Mouse (Mus musculus): ENCODE results near the gene Ctrc. TPM values are rescaled to one million over a fixed set of nuclear protein-coding genes. Genes with fewer than 3 reads are reported as not detected.

The Ctrc gene
- polyA plus RNA-seq, 1 experiment from 2014 or later = not detected

- H3K9ac ChIP-seq = peak overlapping the region; percentile 93
These were observed 29.4 kb upstream of the Ctrc start for GRCm38 (mm10) chr4:141875481-141876108.

GRCm38 (mm10) chr4:141874601-141875460 lies 28.7 kb upstream of the Ctrc start, which contains the start of gene Efhd2:
Gene Efhd2, minus strand, starts transcription at chr4:141874920.
- Histone ChIP-seq H3K27ac (ENCODE audit: poor library complexity, severe bottlenecking) (peak within 1 kb of the TSS; percentile 78), H3K36me3 (peaks cover 19% of the 10 kb centered on the region), H3K9ac (peak within 1 kb of the TSS; percentile 93), H3K4me2 (peak within 1 kb of the TSS; percentile 92), H3K27me3 (replicated peaks) (no peaks in the 10 kb centered on the region), H3K4me3 (peak within 1 kb of the TSS; percentile 86), H3K9me3 (replicated peaks) (no peaks in the 10 kb centered on the region), H3K4me1 (replicated peaks) (peaks cover 68% of the 10 kb centered on the region)
- WGBS = 2% methylated on average over 67 of the region's 73 CpGs
- peak; percentile 91 for ATAC-seq (ENCODE audit: insufficient number of reproducible peaks, low FRiP score)

More at GRCm38 (mm10) chr4:141875481-141876108, 29.4 kb upstream of the Ctrc start:
- Histone ChIP-seq H3K4me1 (replicated peaks) (peaks cover 65% of the 10 kb centered on the region), H3K27ac (ENCODE audit: poor library complexity, severe bottlenecking) (peak overlapping the region; percentile 78), H3K36me3 (peaks cover 11% of the 10 kb centered on the region), H3K9me3 (replicated peaks) (no peaks in the 10 kb centered on the region), H3K27me3 (replicated peaks) (no peaks in the 10 kb centered on the region), H3K4me3 (peak overlapping the region; percentile 86), H3K4me2 (peak overlapping the region; percentile 92)
- ATAC-seq (ENCODE audit: insufficient number of reproducible peaks, low FRiP score) = no peak
- WGBS = 7% methylated on average over 8 of the region's 8 CpGs

GRCm38 (mm10) chr4:141874111-141874600 lies 28.0 kb upstream of the Ctrc start:
- ATAC-seq (ENCODE audit: insufficient number of reproducible peaks, low FRiP score) = peak; percentile 6; the same call in 1 of the 2 replicates
- Histone ChIP-seq H3K4me2 (peak overlapping the region; percentile 92), H3K4me1 (replicated peaks) (peaks cover 68% of the 10 kb centered on the region), H3K9me3 (replicated peaks) (no peaks in the 10 kb centered on the region), H3K9ac (peak overlapping the region; percentile 93), H3K27ac (ENCODE audit: poor library complexity, severe bottlenecking) (peak overlapping the region; percentile 78), H3K36me3 (peaks cover 24% of the 10 kb centered on the region), H3K27me3 (replicated peaks) (no peaks in the 10 kb centered on the region), H3K4me3 (peak overlapping the region; percentile 86)
- 1% methylated on average over 19 of the region's 19 CpGs for WGBS

GRCm38 (mm10) chr4:141872977-141873376 lies 26.8 kb upstream of the Ctrc start:
- ATAC-seq (ENCODE audit: insufficient number of reproducible peaks, low FRiP score) = no peak
- H3K4me2 ChIP-seq = peak overlapping the region; percentile 92
- WGBS = 50% methylated on average over 9 of the region's 9 CpGs
- peak overlapping the region; percentile 93 for H3K9ac ChIP-seq
- peaks cover 72% of the 10 kb centered on the region for H3K4me1 ChIP-seq (replicated peaks)
- H3K27ac ChIP-seq (ENCODE audit: poor library complexity, severe bottlenecking) = no peak overlapping the region
- no peaks in the 10 kb centered on the region for H3K27me3 ChIP-seq (replicated peaks)
- H3K4me3 ChIP-seq = peak overlapping the region; percentile 86
- H3K9me3 ChIP-seq (replicated peaks) = no peaks in the 10 kb centered on the region
- H3K36me3 ChIP-seq = peaks cover 26% of the 10 kb centered on the region

- Histone ChIP-seq H3K9me3 (replicated peaks) (no peaks in the 10 kb centered on the region), H3K4me2 (peak overlapping the region; percentile 92), H3K4me1 (replicated peaks) (peaks cover 83% of the 10 kb centered on the region), H3K27me3 (replicated peaks) (no peaks in the 10 kb centered on the region), H3K4me3 (peak overlapping the region; percentile 86), H3K36me3 (peaks cover 26% of the 10 kb centered on the region), H3K9ac (peak overlapping the region; percentile 93), H3K27ac (ENCODE audit: poor library complexity, severe bottlenecking) (peak overlapping the region; percentile 63)
- ATAC-seq (ENCODE audit: insufficient number of reproducible peaks, low FRiP score) = no peak
- 33% methylated on average over 9 of the region's 9 CpGs for WGBS
These were observed 25.8 kb upstream of the Ctrc start for GRCm38 (mm10) chr4:141871909-141872308.

GRCm38 (mm10) chr4:141871333-141871725 lies 25.2 kb upstream of the Ctrc start:
- H3K36me3 ChIP-seq = peaks cover 26% of the 10 kb centered on the region
- no peak overlapping the region for H3K27ac ChIP-seq (ENCODE audit: poor library complexity, severe bottlenecking)
- H3K4me3 ChIP-seq = 0 out of 2 replicates have a peak overlapping the region, but pooled peaks have one; percentile 86
- peaks cover 85% of the 10 kb centered on the region for H3K4me1 ChIP-seq (replicated peaks)
- H3K9ac ChIP-seq = peak overlapping the region; percentile 93
- peak overlapping the region; percentile 92 for H3K4me2 ChIP-seq
- no peaks in the 10 kb centered on the region for H3K27me3 ChIP-seq (replicated peaks)
- no peaks in the 10 kb centered on the region for H3K9me3 ChIP-seq (replicated peaks)
- WGBS = 86% methylated on average over 3 of the region's 3 CpGs
- no peak for ATAC-seq (ENCODE audit: insufficient number of reproducible peaks, low FRiP score)

- no peak for ATAC-seq (ENCODE audit: insufficient number of reproducible peaks, low FRiP score)
- peak overlapping the region; percentile 19; the same call in 1 of the 2 replicates for H3K27ac ChIP-seq (ENCODE audit: poor library complexity, severe bottlenecking)
- H3K27me3 ChIP-seq (replicated peaks) = no peaks in the 10 kb centered on the region
- H3K4me3 ChIP-seq = no peak overlapping the region
- H3K4me1 ChIP-seq (replicated peaks) = peaks cover 85% of the 10 kb centered on the region
- no peaks in the 10 kb centered on the region for H3K9me3 ChIP-seq (replicated peaks)
- 68% methylated on average over 11 of the region's 11 CpGs for WGBS
- H3K4me2 ChIP-seq = no peak overlapping the region
- H3K9ac ChIP-seq = peak overlapping the region; percentile 31; the same call in 1 of the 2 replicates
- H3K36me3 ChIP-seq = peaks cover 26% of the 10 kb centered on the region
These were observed 24.6 kb upstream of the Ctrc start for GRCm38 (mm10) chr4:141870666-141871332.

GRCm38 (mm10) chr4:141869436-141870215 lies 23.5 kb upstream of the Ctrc start:
- Histone ChIP-seq H3K4me3 (no peak overlapping the region), H3K27me3 (replicated peaks) (no peaks in the 10 kb centered on the region), H3K36me3 (peaks cover 36% of the 10 kb centered on the region), H3K27ac (ENCODE audit: poor library complexity, severe bottlenecking) (peak overlapping the region; percentile 50), H3K4me1 (replicated peaks) (peaks cover 86% of the 10 kb centered on the region), H3K4me2 (0 out of 2 replicates have a peak overlapping the region, but pooled peaks have one; percentile 5), H3K9ac (peak overlapping the region; percentile 31; the same call in 1 of the 2 replicates), H3K9me3 (replicated peaks) (no peaks in the 10 kb centered on the region)
- 62% methylated on average over 5 of the region's 5 CpGs for WGBS
- no peak for ATAC-seq (ENCODE audit: insufficient number of reproducible peaks, low FRiP score)

GRCm38 (mm10) chr4:141868051-141868450 lies 21.9 kb upstream of the Ctrc start:
- Histone ChIP-seq H3K4me2 (peak overlapping the region; percentile 49), H3K4me1 (replicated peaks) (peaks cover 96% of the 10 kb centered on the region), H3K9ac (0 out of 2 replicates have a peak overlapping the region, but pooled peaks have one; percentile 26), H3K36me3 (peaks cover 44% of the 10 kb centered on the region), H3K9me3 (replicated peaks) (no peaks in the 10 kb centered on the region), H3K27ac (ENCODE audit: poor library complexity, severe bottlenecking) (peak overlapping the region; percentile 94), H3K4me3 (no peak overlapping the region), H3K27me3 (replicated peaks) (no peaks in the 10 kb centered on the region)
- ATAC-seq (ENCODE audit: insufficient number of reproducible peaks, low FRiP score) = no peak
- WGBS = 81% methylated on average over 10 of the region's 10 CpGs

- Histone ChIP-seq H3K27me3 (replicated peaks) (no peaks in the 10 kb centered on the region), H3K36me3 (peaks cover 44% of the 10 kb centered on the region), H3K9me3 (replicated peaks) (no peaks in the 10 kb centered on the region), H3K4me1 (replicated peaks) (peaks cover 95% of the 10 kb centered on the region), H3K27ac (ENCODE audit: poor library complexity, severe bottlenecking) (peak overlapping the region; percentile 94), H3K4me2 (peak overlapping the region; percentile 49), H3K9ac (no peak overlapping the region), H3K4me3 (no peak overlapping the region)
- WGBS = 25% methylated on average over 4 of the region's 4 CpGs
- peak; percentile 34 for ATAC-seq (ENCODE audit: insufficient number of reproducible peaks, low FRiP score)
These were observed 21.3 kb upstream of the Ctrc start for GRCm38 (mm10) chr4:141867498-141867897.
